Mouse (Mus musculus): ENCODE results near the gene Olfr54. TPM values are rescaled to one million over a fixed set of nuclear protein-coding genes. Genes with fewer than 3 reads are reported as not detected.
"Not testable (repeated sequence)": the region's sequence is repeated elsewhere in the genome, so short reads cannot be mapped to it uniquely, and the experiment has no call there.

Gene Olfr54
- total and polyA plus RNA-seq, 2 experiments = not detected

DNA sequence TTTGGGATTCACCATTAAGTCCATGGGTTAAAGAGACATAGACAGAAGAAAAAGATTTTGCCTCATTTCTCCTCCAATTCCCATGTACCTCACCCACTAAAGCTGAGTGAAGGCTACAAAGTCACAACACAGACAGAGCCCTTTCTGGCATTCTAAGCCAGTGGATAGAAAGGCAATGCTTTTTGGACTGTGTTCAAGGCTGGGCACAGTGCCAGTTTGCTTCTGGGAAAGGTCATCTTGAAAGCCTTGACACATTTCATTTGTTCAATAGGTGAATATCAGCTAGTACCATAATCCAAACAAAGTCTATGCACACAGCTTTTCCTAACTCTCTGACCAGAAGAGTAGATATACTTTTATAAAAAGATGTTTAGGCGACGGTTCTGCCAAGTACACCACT, 21.9 kb downstream of the Olfr54 start:
- 58% methylated on average over 2 of the region's 2 CpGs for WGBS
- H3K4me1 ChIP-seq (ENCODE audit: control insufficient read depth, insufficient read depth, low read length) = no peaks in the 10 kb centered on the region
- H3K36me3 ChIP-seq (ENCODE audit: control insufficient read depth, insufficient read depth, low read length) = no peaks in the 10 kb centered on the region
- TF ChIP-seq POLR2A (IDR thresholded peaks at IDR 0.05; ENCODE audit: extremely low read depth, insufficient read depth, low read length) (no peak), CTCF (IDR thresholded peaks at IDR 0.05; ENCODE audit: low read depth, low read length) (no peak)
- H3K4me3 ChIP-seq (ENCODE audit: insufficient read depth, low read depth, low read length) = no peak overlapping the region
- H3K79me2 ChIP-seq (ENCODE audit: control insufficient read depth, insufficient read depth, low read length) = no peaks in the 10 kb centered on the region
- no peak overlapping the region for H3K9ac ChIP-seq (ENCODE audit: low read depth, low read length)
- H3K27ac ChIP-seq (replicated peaks; ENCODE audit: insufficient read depth, low read depth, low read length) = no peak overlapping the region
- peak; percentile 47 for DNase-seq (ENCODE audit: extremely low read depth, low read depth, low spot score)
- no peaks in the 10 kb centered on the region for H3K27me3 ChIP-seq (ENCODE audit: control insufficient read depth, insufficient read depth, low read length)

DNA sequence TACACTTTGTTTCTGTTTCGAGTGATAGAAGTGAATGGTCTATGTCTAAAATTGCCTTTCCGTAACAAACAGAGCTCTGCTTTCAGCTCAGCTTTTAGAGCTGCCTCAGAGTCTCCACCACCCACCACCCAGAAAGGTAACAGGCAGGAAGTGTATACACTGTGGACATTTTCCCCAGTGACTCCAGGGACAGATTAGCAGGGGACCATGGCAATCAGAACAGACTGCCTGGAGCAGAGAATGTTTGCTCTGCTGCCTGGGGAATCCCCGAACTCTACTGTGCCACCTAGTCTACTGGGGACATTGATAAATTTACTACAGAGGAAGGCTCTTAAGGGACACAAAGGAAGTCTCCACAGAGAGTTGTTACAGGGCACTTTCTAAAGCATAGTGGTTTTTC, 30.7 kb downstream of the Olfr54 start:
- not testable (repeated sequence) for H3K27me3 ChIP-seq (ENCODE audit: control insufficient read depth, insufficient read depth, low read length); H3K79me2 ChIP-seq (ENCODE audit: control insufficient read depth, insufficient read depth, low read length); H3K4me1 ChIP-seq (ENCODE audit: control insufficient read depth, insufficient read depth, low read length); H3K36me3 ChIP-seq (ENCODE audit: control insufficient read depth, insufficient read depth, low read length); DNase-seq (ENCODE audit: extremely low read depth, low read depth, low spot score); H3K27ac ChIP-seq (replicated peaks; ENCODE audit: insufficient read depth, low read depth, low read length); H3K9ac ChIP-seq (ENCODE audit: low read depth, low read length); H3K4me3 ChIP-seq (ENCODE audit: insufficient read depth, low read depth, low read length)
- 48% methylated on average over 3 of the region's 3 CpGs for WGBS

DNA sequence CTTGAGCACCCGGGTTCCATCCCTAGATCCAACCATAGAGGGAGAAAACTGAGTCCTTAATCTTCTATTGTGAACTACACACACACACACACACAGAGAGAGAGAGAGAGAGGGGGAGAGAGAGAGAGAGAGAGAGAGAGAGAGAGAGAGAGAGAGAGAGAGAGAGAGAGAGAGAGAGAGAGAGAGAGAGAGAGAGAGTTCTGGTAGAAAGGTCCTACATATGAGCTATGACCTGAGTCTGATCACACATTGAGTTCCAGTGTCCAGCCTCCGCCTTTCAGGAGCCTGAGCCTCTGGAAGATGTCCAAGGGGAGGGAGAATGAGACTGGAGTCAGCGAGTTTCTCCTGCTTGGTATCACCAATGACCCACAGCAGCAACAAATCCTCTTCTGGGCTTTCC, 33.8 kb downstream of the Olfr54 start, which contains the start of gene Olfr1375:
Olfr1375 (plus strand) TSS at position 301 of the 400 bp plus-strand sequence.
- not testable (repeated sequence) for H3K27me3 ChIP-seq (ENCODE audit: control insufficient read depth, insufficient read depth, low read length)
- WGBS = 69% methylated on average over 3 of the region's 3 CpGs

DNA sequence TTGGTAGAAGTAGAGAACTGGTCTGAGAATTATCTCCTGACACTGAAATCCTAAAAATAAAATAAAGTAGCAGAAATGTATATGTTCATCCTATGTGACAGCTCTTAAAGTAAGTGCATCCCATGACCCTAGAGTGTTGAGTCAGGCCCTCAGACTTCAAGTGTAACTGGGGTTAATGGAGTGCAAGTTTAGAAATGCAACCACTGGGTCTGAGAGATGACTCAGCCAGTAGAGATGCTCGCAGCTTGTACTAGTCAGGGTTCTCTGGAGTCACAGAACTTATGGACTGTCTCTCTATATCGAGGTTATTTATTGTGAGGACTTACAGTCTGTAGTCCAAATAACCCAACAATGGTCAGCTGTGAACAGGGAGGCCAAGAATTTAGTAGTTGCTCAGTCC, 37.6 kb downstream of the Olfr54 start:
- no peaks in the 10 kb centered on the region for H3K79me2 ChIP-seq (ENCODE audit: control insufficient read depth, insufficient read depth, low read length)
- WGBS = 59% methylated on average over 2 of the region's 2 CpGs
- H3K27me3 ChIP-seq (ENCODE audit: control insufficient read depth, insufficient read depth, low read length) = no peaks in the 10 kb centered on the region
- no peak overlapping the region for H3K4me3 ChIP-seq (ENCODE audit: insufficient read depth, low read depth, low read length)
- H3K9ac ChIP-seq (ENCODE audit: low read depth, low read length) = no peak overlapping the region
- H3K27ac ChIP-seq (replicated peaks; ENCODE audit: insufficient read depth, low read depth, low read length) = no peak overlapping the region
- TF ChIP-seq POLR2A (IDR thresholded peaks at IDR 0.05; ENCODE audit: extremely low read depth, insufficient read depth, low read length) (no peak), CTCF (IDR thresholded peaks at IDR 0.05; ENCODE audit: low read depth, low read length) (no peak)
- no peak for DNase-seq (ENCODE audit: extremely low read depth, low read depth, low spot score)
- no peaks in the 10 kb centered on the region for H3K4me1 ChIP-seq (ENCODE audit: control insufficient read depth, insufficient read depth, low read length)
- no peaks in the 10 kb centered on the region for H3K36me3 ChIP-seq (ENCODE audit: control insufficient read depth, insufficient read depth, low read length)

More for the DNA sequence above, 33.8 kb downstream of the Olfr54 start, which contains the start of gene Olfr1375:
- H3K4me1 ChIP-seq (ENCODE audit: control insufficient read depth, insufficient read depth, low read length); H3K79me2 ChIP-seq (ENCODE audit: control insufficient read depth, insufficient read depth, low read length); H3K9ac ChIP-seq (ENCODE audit: low read depth, low read length); H3K36me3 ChIP-seq (ENCODE audit: control insufficient read depth, insufficient read depth, low read length); H3K4me3 ChIP-seq (ENCODE audit: insufficient read depth, low read depth, low read length); DNase-seq (ENCODE audit: extremely low read depth, low read depth, low spot score); H3K27ac ChIP-seq (replicated peaks; ENCODE audit: insufficient read depth, low read depth, low read length): not testable (repeated sequence)

DNA sequence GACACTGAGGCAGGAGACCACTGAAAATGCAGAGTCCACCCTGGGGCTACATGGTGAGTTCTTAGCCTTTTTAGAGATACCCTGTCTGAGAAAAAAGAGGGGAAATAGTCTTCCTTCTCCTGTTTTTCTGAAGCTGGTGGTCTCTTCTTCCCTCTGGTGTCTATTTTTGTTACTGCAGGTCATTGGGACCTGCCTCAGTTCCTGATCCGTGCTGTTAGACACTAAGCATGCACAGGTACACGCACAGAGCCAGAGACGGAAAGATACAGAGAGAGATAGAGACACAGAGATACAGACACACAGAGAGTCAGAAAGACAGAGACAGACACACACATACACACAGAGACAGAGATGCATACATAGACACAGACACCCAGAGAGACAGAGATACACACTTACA, 39.2 kb downstream of the Olfr54 start:
- Histone ChIP-seq H3K36me3 (ENCODE audit: control insufficient read depth, insufficient read depth, low read length) (no peaks in the 10 kb centered on the region), H3K79me2 (ENCODE audit: control insufficient read depth, insufficient read depth, low read length) (no peaks in the 10 kb centered on the region), H3K27ac (replicated peaks; ENCODE audit: insufficient read depth, low read depth, low read length) (no peak overlapping the region), H3K27me3 (ENCODE audit: control insufficient read depth, insufficient read depth, low read length) (no peaks in the 10 kb centered on the region), H3K4me3 (ENCODE audit: insufficient read depth, low read depth, low read length) (no peak overlapping the region), H3K4me1 (ENCODE audit: control insufficient read depth, insufficient read depth, low read length) (no peaks in the 10 kb centered on the region), H3K9ac (ENCODE audit: low read depth, low read length) (no peak overlapping the region)
- no peak for TF ChIP-seq CTCF (IDR thresholded peaks at IDR 0.05; ENCODE audit: low read depth, low read length)
- no peak for TF ChIP-seq POLR2A (IDR thresholded peaks at IDR 0.05; ENCODE audit: extremely low read depth, insufficient read depth, low read length)
- 36% methylated on average over 3 of the region's 3 CpGs for WGBS
- no peak for DNase-seq (ENCODE audit: extremely low read depth, low read depth, low spot score)

DNA sequence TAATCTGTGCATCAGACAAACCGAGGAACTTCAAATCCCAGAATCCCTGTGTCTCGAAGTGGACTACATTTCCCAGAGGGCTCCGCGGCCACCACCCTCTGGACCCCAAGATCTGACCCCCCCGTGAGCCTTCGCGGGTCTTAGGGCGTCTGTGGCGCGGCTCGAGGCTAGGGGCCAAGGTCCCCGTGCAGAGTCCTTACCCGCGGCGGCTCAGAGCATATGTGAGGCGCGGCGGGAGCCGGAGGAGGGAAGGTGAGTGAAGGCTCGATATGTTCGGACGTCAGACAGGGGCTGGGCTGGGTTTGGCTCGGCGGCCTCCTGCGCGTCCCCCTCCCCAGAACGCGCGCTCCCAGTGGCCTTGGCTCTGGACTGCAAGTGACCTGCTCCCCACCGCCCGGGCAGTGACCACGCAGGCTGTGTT, 45.1 kb downstream of the Olfr54 start, which contains the start of gene Zfp354a:
Zfp354a (plus strand) TSS at position 107 of the 421 bp plus-strand sequence.
- Histone ChIP-seq H3K36me3 (ENCODE audit: control insufficient read depth, insufficient read depth, low read length) (peaks cover 4% of the 10 kb centered on the region; the same call in 1 of the 2 replicates), H3K9ac (ENCODE audit: low read depth, low read length) (peak within 1 kb of the TSS; percentile 91), H3K4me1 (ENCODE audit: control insufficient read depth, insufficient read depth, low read length) (peaks cover 5% of the 10 kb centered on the region; the same call in 1 of the 2 replicates), H3K4me3 (ENCODE audit: insufficient read depth, low read depth, low read length) (peak within 1 kb of the TSS; percentile 96), H3K27me3 (ENCODE audit: control insufficient read depth, insufficient read depth, low read length) (no peaks in the 10 kb centered on the region), H3K79me2 (ENCODE audit: control insufficient read depth, insufficient read depth, low read length) (no peaks in the 10 kb centered on the region), H3K27ac (replicated peaks; ENCODE audit: insufficient read depth, low read depth, low read length) (peak within 1 kb of the TSS; percentile 62; the same call in 1 of the 2 replicates)
- WGBS = under 1% methylated on average over 32 of the region's 32 CpGs
- TF ChIP-seq POLR2A (IDR thresholded peaks at IDR 0.05; ENCODE audit: extremely low read depth, insufficient read depth, low read length) (no peak), CTCF (IDR thresholded peaks at IDR 0.05; ENCODE audit: low read depth, low read length) (no peak)
- peak; percentile 76 for DNase-seq (ENCODE audit: extremely low read depth, low read depth, low spot score)

All from liver, adult 2 months (tissue).